Comparison of ENCODE assay signal across 22 mouse cellular contexts in the genomic region with DNA sequence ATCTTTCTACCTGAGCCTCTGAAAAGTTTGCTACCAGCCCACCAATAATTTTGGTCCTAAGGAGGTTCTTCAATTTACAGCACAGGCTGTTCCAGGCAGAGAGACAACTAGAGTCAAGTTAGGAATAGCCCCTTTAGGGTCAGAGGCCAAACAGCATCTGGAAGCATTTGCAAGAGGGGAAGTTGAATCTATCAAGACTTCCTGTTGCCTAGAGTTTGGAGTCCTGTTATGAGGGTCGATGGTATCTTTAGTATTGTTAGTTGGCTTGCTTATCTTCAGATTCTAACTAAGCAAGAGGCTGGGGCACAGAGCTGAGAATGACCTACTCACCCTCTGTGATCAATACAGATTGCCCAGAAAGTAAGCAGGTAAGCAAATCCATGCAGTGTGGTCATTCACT. TPM values are rescaled to one million over a fixed set of nuclear protein-coding genes. Genes with fewer than 3 reads are reported as not detected.
DNase-seq lines count a peak whose midpoint lies in the region; ATAC-seq lines count a peak whose summit lies in the region.
"Had no signal": no experiment of that assay in that cellular context is flagged by ENCODE, and none has a peak within 500 bp of the region (broad histone marks: within the 10 kb centered on the region; RNA-seq: fewer than 3 reads in every experiment).

No protein-coding gene starts in this region.

- no peak for ATAC-seq in kidney, embryonic 14.5 days (ENCODE audit: low FRiP score, low TSS enrichment)
- ATAC-seq in embryonic facial prominence, embryonic 11.5 days (replicated peaks; ENCODE audit: insufficient number of reproducible peaks, low FRiP score, low TSS enrichment, low read depth) = no peak
- no peak for ATAC-seq in megakaryocyte, adult 5-6 weeks (ENCODE audit: poor library complexity, severe bottlenecking)
- ATAC-seq: CD4-positive, CD25-positive, alpha-beta regulatory T cell, adult 4 months; forebrain, embryonic 16.5 days; hindbrain, postnatal 0 days; lung, postnatal 0 days; midbrain, embryonic 16.5 days had no signal

- 71% methylated on average over 1 of the region's 1 CpGs for WGBS in kidney, embryonic 14.5 days
- WGBS in embryonic facial prominence, embryonic 11.5 days = 48% methylated on average over 1 of the region's 1 CpGs

- no peaks in the 10 kb centered on the region for H3K27me3 ChIP-seq in kidney, embryonic 14.5 days (ENCODE audit: control insufficient read depth, insufficient read depth, low read length)
- H3K27me3 ChIP-seq in embryonic facial prominence, embryonic 11.5 days (ENCODE audit: control insufficient read depth, insufficient read depth, low read length) = no peaks in the 10 kb centered on the region
- H3K27me3 ChIP-seq: embryonic facial prominence, embryonic 15.5 days; megakaryocyte, embryonic 14.5 days; neural tube, embryonic 15.5 days had no signal

- no peaks in the 10 kb centered on the region for H3K9me3 ChIP-seq in kidney, embryonic 14.5 days (ENCODE audit: control insufficient read depth, low read length)
- no peaks in the 10 kb centered on the region for H3K9me3 ChIP-seq in embryonic facial prominence, embryonic 11.5 days (replicated peaks; ENCODE audit: control insufficient read depth, low read length)
- H3K9me3 ChIP-seq: embryonic facial prominence, embryonic 15.5 days; hindbrain, embryonic 10.5 days; megakaryocyte, embryonic 14.5 days; neural tube, embryonic 15.5 days had no signal

- no peak overlapping the region for H3K4me3 ChIP-seq in kidney, embryonic 14.5 days (ENCODE audit: low read length)
- no peak overlapping the region for H3K4me3 ChIP-seq in embryonic facial prominence, embryonic 11.5 days (ENCODE audit: low read depth, low read length)
- H3K4me3 ChIP-seq: embryonic facial prominence, embryonic 15.5 days; hindbrain, embryonic 10.5 days; layer of hippocampus, adult 2 months; megakaryocyte, embryonic 14.5 days; neural tube, embryonic 15.5 days had no signal

- peak; percentile 18 for DNase-seq in kidney, postnatal 14 days
- peak; percentile 34 for DNase-seq in A20 (ENCODE audit: low read depth, low spot score)
- DNase-seq in MEL-GATA-1-ER (ENCODE audit: extremely low read depth, low read depth) = peak; percentile 29
- DNase-seq in embryonic facial prominence, embryonic 11.5 days (ENCODE audit: low spot score) = peak; percentile 22
- no peak for DNase-seq in lung, postnatal 4 days
- DNase-seq: cerebellum, adult 8-10 months; gastrocnemius, postnatal 10 days; left cerebral cortex, postnatal 4 days; spleen, adult 18-20 months; thymus, postnatal 36 days had no signal

- H3K9ac ChIP-seq in kidney, embryonic 14.5 days (ENCODE audit: low read depth, low read length) = no peak overlapping the region
- no peak overlapping the region for H3K9ac ChIP-seq in embryonic facial prominence, embryonic 11.5 days (replicated peaks; ENCODE audit: low read length)
- H3K9ac ChIP-seq: embryonic facial prominence, embryonic 15.5 days; neural tube, embryonic 15.5 days had no signal

- no peak overlapping the region for H3K27ac ChIP-seq in kidney, embryonic 14.5 days (ENCODE audit: low read depth, low read length)
- no peak overlapping the region for H3K27ac ChIP-seq in embryonic facial prominence, embryonic 11.5 days (replicated peaks; ENCODE audit: low read depth, low read length)
- H3K27ac ChIP-seq: embryonic facial prominence, embryonic 15.5 days; hindbrain, embryonic 10.5 days; hindbrain, postnatal 0 days; layer of hippocampus, adult 2 months; neural tube, embryonic 15.5 days had no signal

- H3K36me3 ChIP-seq in kidney, embryonic 14.5 days (ENCODE audit: control insufficient read depth, insufficient read depth, low read length) = no peaks in the 10 kb centered on the region
- H3K36me3 ChIP-seq in embryonic facial prominence, embryonic 11.5 days (replicated peaks; ENCODE audit: control insufficient read depth, insufficient read depth, low read depth, low read length) = no peaks in the 10 kb centered on the region
- H3K36me3 ChIP-seq: embryonic facial prominence, embryonic 15.5 days; hindbrain, embryonic 10.5 days; neural tube, embryonic 15.5 days had no signal

- no peaks in the 10 kb centered on the region for H3K4me1 ChIP-seq in kidney, embryonic 14.5 days (ENCODE audit: control insufficient read depth, insufficient read depth, low read length)
- no peaks in the 10 kb centered on the region for H3K4me1 ChIP-seq in embryonic facial prominence, embryonic 11.5 days (ENCODE audit: control insufficient read depth, insufficient read depth, low read length)
- H3K4me1 ChIP-seq: embryonic facial prominence, embryonic 15.5 days; hindbrain, embryonic 10.5 days; neural tube, embryonic 15.5 days had no signal

- no peak overlapping the region for H3K4me2 ChIP-seq in kidney, embryonic 14.5 days (replicated peaks; ENCODE audit: low read depth, low read length)
- no peak overlapping the region for H3K4me2 ChIP-seq in embryonic facial prominence, embryonic 11.5 days (ENCODE audit: low read depth, low read length)
- H3K4me2 ChIP-seq: embryonic facial prominence, embryonic 15.5 days; neural tube, embryonic 15.5 days had no signal

RNA-seq across cellular contexts. Expression of a gene that starts 46.5 kb away (rescaled TPM):
- polyA plus RNA-seq in kidney, embryonic 14.5 days (2014; fragmentation: Nextera tagmentation; extraction: Ambion mirVana) = 8.1 and 11.6 TPM in 2 replicates
- 10.6 and 11.1 TPM in 2 replicates for polyA plus RNA-seq in embryonic facial prominence, embryonic 11.5 days (2014; fragmentation: Nextera tagmentation; extraction: Ambion mirVana)
- 28.0 and 28.8 TPM in 2 replicates for total RNA-seq in megakaryocyte, adult 5-6 weeks (2015)
- total RNA-seq in megakaryocyte, adult 5-6 weeks (2017) = 35.5 and 59.3 TPM in 2 replicates

RNA-seq across cellular contexts. Expression of a gene that starts 58.3 kb away (rescaled TPM):
- polyA plus RNA-seq in kidney, embryonic 14.5 days (2014; fragmentation: Nextera tagmentation; extraction: Ambion mirVana) = 47.6 and 62.6 TPM in 2 replicates
- 48.6 and 51.0 TPM in 2 replicates for polyA plus RNA-seq in embryonic facial prominence, embryonic 11.5 days (2014; fragmentation: Nextera tagmentation; extraction: Ambion mirVana)
- 359 and 397 TPM in 2 replicates for total RNA-seq in megakaryocyte, adult 5-6 weeks (2015)
- total RNA-seq in megakaryocyte, adult 5-6 weeks (2017) = 89.0 and 112 TPM in 2 replicates

Comparison
In these comparisons a context has a peak if more than half of its experiments do, and no peak if none do; other contexts are left out.
1. DNase-seq: peak in kidney, postnatal 14 days (single experiment), A20 (single experiment), MEL-GATA-1-ER (single experiment) and embryonic facial prominence, embryonic 11.5 days (single experiment); none in lung, postnatal 4 days (0 of 2).